Mouse (Mus musculus) R1 (cell line): ENCODE results near the gene Bmp8b.
"Not testable (repeated sequence)": the region's sequence is repeated elsewhere in the genome, so short reads cannot be mapped to it uniquely, and the experiment has no call there.

Experiments
- DNase-seq: peaks from one replicate; pipeline ENCODE4 v3.0.0-alpha.2; 2018; ENCODE audit warnings: low read depth, low spot score

The Bmp8b gene

GRCm38 (mm10) chr4:123104651-123105450, at the start of gene Bmp8b:
Gene Bmp8b, plus strand, starts transcription at chr4:123105165.
- peak; percentile 88 for DNase-seq

DNA sequence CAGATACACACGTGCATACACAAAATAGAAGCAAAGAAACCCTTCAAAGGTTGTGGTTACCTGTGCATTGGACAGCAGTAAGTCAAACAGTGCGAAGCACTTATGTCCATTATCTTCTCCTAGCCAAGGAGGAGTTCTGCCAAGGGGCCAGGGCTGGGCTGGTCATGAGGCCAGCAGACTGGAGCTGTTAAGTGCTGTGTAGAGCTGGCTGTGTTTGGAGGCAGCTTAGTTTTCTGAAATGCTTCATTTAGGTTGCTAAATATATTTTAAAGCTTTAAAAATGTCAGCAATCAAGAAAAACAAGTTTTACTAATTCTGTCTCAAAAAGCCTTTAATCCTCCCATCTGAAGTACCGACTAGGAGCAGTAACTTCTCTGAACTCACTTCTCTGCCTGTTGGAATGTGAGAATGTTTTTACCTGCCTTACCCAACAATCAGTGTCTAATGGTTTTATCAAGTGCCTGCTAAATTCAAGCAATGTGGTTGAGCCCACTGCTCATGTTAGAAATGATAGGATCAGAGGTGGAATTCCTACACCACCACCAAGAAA, 48.3 kb upstream of the Bmp8b start:
- DNase-seq, result no peak

DNA sequence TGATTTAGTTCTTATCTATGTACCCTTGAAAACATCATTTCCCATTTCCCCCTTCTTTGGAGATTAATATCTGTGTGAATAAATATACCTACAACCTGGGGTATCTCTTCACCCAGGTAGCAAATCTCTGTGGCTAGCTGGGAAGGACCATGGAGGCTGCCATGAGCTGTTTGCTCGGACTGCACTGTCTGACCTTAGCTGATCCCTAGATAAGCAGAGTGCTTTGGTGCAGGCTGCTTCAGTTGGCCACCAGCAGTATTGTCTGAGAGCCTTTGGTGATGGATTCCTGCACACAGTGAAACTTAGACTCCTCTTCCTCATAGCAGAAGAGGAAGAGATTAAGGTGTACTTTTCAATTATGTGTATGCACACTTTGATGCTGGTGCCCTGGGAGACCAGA, 47.0 kb upstream of the Bmp8b start:
- no peak for DNase-seq

DNA sequence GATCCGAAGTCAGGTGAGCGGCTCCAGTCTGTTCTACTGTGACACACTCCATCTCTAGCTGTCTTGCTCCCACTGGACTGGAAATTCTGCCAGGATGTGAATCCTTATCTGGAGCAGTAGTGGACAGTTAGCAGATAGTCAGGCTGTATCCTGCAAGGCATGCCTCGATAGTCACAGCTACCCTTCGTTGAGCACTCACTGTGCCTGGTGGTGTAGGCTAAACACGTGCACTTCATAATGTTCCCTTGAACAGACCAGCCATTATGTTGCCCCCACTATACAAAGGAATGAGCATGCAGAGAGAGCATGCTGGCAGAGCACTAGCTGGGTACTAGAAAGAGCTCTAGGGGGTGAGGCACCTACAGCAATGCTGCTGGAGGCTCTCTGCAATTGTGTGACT, 43.2 kb upstream of the Bmp8b start:
- DNase-seq, result no peak

DNA sequence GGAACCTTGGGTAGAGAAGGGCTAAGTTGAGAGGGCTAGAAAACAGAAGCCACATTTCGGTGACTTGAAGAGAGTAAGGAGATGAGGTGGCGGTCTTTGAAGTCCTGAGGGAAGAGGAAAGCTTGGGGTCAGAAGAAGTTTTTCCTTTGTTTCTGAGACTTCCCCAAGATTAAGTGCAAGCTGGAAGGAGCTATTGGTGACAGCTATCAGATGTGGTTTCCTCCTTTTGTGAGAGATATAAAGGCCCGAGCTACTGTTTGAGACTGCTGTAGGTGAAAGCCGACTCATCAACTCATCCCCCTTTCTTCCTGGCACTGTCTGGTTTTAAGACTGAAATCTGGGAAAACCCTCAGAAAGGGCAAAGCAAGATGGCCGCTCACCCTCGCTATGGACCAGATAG, 36.3 kb upstream of the Bmp8b start:
- DNase-seq, result no peak

- peak; percentile 45 for DNase-seq
These were observed 33.5 kb upstream of the Bmp8b start for GRCm38 (mm10) chr4:123071266-123071966.

GRCm38 (mm10) chr4:123076928-123077327, 28.0 kb upstream of the Bmp8b start:
- no peak for DNase-seq

DNA sequence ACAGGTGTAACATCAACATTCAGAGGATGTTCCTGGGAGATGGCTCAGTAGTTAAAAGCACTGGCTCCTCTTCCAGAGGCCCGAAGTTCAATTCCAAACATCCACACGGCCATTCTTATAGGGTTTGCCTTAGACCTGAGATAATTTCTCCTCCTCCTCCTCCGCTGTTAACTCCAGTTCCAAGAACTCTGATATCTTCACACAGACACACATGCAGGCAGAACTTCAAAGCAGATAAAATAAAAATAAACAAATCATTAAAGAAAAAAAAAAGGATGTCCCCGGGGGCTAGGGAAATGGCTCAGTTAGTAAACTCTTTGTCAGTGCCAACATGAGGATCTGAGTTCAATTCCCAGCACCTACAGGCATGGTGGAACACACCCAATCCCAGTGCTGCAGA, 26.7 kb upstream of the Bmp8b start:
- DNase-seq, result no peak

DNA sequence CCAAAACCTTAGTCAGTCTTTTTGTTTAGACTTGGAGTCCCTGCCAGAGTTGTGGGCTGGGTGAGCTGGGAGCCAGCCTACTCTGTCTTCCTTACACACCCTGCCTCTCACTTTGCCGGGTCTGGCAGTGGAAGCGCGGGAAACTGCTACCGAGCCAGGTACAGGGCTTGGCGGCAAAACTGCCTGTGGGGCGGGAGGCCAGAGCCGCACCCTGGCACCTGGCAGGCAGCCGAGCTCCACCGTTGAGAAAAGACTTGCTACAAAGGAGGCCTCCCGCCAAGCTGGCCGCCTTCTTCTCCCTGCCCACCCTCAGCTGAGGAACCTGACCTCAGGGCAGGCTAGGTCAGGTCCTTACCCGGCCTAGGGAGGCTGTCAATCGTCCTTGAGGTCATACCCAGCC, 24.2 kb upstream of the Bmp8b start:
- no peak for DNase-seq

- peak; percentile 85 for DNase-seq
These were observed 22.4 kb upstream of the Bmp8b start for GRCm38 (mm10) chr4:123082283-123083163.

GRCm38 (mm10) chr4:123083323-123083902, 21.6 kb upstream of the Bmp8b start:
- no peak for DNase-seq

DNA sequence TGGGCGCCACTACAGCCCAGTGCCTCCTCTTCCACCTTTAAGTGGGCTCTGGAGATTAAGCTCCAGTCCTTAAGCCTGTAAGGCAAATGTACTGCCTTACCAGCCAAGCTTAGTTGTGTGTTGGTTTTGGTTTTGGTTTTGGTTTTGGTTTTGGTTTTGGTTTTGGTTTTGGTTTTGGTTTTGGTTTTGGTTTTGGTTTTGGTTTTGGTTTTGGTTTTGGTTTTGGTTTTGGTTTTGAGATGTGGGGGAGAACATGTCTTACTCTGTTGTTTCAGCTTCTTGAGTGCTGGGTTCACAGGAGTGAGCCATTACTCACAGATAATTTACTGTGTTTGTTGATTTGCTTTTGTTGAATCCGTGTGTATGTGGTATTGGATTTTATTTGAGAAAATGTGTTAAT, 19.7 kb upstream of the Bmp8b start:
- no peak for DNase-seq

- DNase-seq, result peak; percentile 47
These were observed 18.6 kb upstream of the Bmp8b start for GRCm38 (mm10) chr4:123086381-123086780.

DNA sequence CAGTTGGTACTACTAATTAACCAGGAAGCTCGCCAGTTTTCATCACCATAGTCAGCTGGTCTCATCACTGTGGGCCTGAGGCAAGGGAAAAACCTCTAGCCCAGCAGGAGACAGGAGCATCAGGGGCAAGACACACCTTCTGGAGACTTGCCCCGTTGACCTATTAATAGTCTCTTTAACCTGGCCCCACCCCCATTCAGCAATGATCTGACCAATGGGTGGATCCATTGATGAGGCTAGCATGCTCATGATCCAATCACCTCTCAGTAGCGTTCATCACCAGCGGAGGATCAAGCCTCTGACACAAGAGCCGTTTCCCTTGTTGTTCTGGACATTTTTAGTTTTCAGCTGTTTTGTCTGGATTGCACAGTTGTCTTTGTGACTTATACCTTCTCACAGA, 12.3 kb upstream of the Bmp8b start:
- peak; percentile 87 for DNase-seq

DNA sequence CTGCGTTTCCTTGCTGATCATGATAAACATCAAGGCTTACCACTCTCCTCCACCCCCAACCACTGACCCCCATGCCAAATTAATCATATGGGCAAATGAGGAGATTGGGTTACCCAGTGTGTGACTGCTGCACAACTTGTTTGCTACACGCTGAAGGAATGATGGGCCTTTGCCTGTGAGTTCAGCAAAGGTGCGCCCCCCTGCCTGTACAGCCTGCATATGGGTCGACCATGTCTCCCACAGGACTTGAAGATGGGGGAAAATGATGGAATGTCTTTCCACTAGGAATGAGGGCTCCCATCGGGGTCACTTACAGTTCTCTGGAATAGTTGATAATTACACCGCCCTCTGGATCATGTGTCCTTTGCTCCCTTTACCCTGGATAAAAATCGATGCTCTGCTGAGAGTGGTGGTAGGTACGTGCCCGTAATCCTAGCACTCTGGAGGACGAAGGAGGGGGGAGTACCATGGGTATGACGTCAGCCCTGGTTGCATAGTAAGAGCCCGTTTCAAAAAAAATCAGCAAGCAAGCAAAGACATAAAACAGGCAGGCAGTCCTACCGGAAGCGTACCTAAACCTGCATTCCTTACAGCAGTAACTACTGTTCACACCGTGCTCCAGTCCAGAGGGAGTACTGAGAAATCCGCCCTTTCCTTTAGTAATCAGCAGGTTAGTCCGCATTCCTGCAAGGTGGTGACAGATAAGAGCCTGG, 11.7 kb upstream of the Bmp8b start:
- peak; percentile 53 for DNase-seq

GRCm38 (mm10) chr4:123093869-123094268, 11.1 kb upstream of the Bmp8b start:
- DNase-seq, result no peak

DNA sequence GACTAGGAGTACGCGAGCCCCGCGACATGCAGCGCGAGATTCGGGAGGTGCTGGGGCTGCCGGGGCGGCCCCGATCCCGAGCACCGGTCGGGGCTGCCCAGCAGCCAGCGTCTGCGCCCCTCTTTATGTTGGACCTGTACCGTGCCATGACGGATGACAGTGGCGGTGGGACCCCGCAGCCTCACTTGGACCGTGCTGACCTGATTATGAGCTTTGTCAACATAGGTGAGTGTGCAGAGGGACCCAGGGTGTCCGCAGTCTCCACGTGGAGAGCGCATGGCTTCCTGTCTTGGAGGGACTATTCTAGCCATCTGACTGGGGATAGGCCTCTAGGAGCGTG, 456 bp downstream of the Bmp8b start:
- DNase-seq, result peak; percentile 30

- not testable (repeated sequence) for DNase-seq
These were observed 964 bp downstream of the Bmp8b start for GRCm38 (mm10) chr4:123105929-123106328.

GRCm38 (mm10) chr4:123106864-123107263, 1.9 kb downstream of the Bmp8b start:
- DNase-seq, result no peak

DNA sequence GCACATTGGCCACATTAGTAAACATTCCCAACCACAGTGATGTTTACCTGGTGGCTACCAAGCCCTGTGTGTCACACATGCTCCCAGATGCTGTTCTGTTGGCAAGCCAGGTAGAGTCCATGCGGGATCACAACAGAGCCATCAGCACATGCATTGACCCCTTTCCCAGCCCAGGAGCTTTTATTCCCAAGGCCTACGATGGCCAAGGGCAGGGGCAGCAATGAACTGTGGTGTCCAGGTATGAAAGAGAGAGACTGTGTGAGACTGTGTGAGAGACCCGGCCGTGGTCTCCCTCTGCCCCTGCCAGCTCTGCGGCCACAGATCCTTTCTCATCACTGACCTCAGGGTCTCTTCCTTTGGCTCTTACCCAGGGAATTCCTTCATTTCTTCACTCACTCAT, 3.1 kb downstream of the Bmp8b start:
- no peak for DNase-seq

DNA sequence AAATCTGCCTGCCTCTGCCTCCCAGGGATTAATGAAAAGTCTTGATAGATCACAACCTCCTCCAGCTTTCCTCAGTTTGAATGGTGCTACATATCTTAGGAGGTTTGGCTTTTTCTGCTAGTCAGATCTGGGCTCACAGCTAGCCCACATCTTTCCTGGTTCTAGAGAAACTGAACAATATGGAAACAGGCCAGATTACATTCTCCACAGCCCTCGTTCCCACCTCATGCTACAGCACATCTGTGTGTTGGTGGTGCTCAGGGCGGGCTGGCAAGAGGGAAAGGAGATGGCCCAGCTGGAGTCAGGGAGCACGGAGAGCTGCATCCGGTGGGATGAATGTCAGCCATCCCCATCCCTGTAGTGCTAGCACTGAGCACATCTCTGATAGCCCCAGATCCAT, 5.8 kb downstream of the Bmp8b start:
- no peak for DNase-seq
